Mouse (Mus musculus): ENCODE data around the gene Mettl3. TPM values are rescaled to one million over a fixed set of nuclear protein-coding genes. Genes with fewer than 3 reads are reported as not detected.
"Not testable (repeated sequence)": the region's sequence is repeated elsewhere in the genome, so short reads cannot be mapped to it uniquely, and the experiment has no call there.

The Mettl3 gene
- polyA plus RNA-seq, 1 experiment from 2014 or later: 27.9 TPM

DNA sequence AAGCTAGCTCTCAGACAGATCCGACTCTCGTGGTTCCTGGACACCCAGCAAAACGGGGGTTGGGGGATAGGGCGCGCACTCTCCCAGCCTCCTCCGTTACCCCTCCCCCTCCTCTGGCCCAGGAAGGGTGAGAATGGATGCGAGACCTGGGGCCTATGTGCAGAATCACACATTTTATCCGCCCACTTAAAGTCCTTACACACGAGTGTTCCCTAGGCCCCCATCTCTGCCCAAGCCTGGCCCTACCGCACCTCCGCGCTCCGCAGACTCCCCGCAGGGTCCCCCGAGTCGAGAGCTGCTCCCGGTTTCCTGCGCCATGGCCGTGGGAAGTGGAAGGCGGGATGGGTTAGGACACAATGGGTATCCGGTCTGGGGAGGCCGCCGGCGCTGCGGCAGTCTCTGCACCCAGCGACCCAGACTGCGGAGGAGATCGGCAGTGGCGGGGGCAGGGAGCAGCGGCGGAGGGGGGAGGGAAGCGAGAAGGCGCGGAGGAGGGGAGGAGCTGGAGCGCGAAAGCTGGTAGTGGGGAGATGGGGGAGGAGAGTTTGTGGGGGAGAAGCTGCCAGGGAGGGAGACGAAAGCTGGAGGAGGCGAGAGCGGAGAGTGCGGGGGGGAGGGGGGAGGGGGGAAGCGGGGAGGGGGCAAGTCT lies 11.0 kb upstream of the Mettl3 start:
- ATAC-seq (ENCODE audit: extremely low read depth, insufficient number of reproducible peaks, low FRiP score, low TSS enrichment): peak; percentile 62
- Histone ChIP-seq H3K36me3 (peaks cover 40% of the 10 kb centered on the region), H3K27ac (replicated peaks) (peak overlapping the region; percentile 87), H3K9ac (peak overlapping the region; percentile 97), H3K27me3 (replicated peaks) (no peaks in the 10 kb centered on the region), H3K4me3 (peak overlapping the region; percentile 88), H3K4me2 (peak overlapping the region; percentile 86), H3K9me3 (no peaks in the 10 kb centered on the region), H3K4me1 (peaks cover 39% of the 10 kb centered on the region)
- WGBS: under 1% methylated on average over 30 of the region's 41 CpGs

GRCm38 (mm10) chr14:52315283-52315780 lies 10.4 kb upstream of the Mettl3 start:
- 6% methylated on average over 17 of the region's 17 CpGs for WGBS
- peak overlapping the region; percentile 97 for H3K9ac ChIP-seq
- H3K36me3 ChIP-seq: peaks cover 46% of the 10 kb centered on the region
- H3K27ac ChIP-seq (replicated peaks): peak overlapping the region; percentile 87
- H3K27me3 ChIP-seq (replicated peaks): no peaks in the 10 kb centered on the region
- peaks cover 39% of the 10 kb centered on the region for H3K4me1 ChIP-seq
- ATAC-seq (ENCODE audit: extremely low read depth, insufficient number of reproducible peaks, low FRiP score, low TSS enrichment): no peak
- H3K9me3 ChIP-seq: no peaks in the 10 kb centered on the region
- peak overlapping the region; percentile 86 for H3K4me2 ChIP-seq
- H3K4me3 ChIP-seq: peak overlapping the region; percentile 88

GRCm38 (mm10) chr14:52314808-52315150 lies 9.9 kb upstream of the Mettl3 start:
- ATAC-seq (ENCODE audit: extremely low read depth, insufficient number of reproducible peaks, low FRiP score, low TSS enrichment): no peak
- WGBS: 41% methylated on average over 8 of the region's 8 CpGs
- Histone ChIP-seq H3K27ac (replicated peaks) (no peak overlapping the region), H3K9ac (peak overlapping the region; percentile 97), H3K4me2 (peak overlapping the region; percentile 86), H3K27me3 (replicated peaks) (no peaks in the 10 kb centered on the region), H3K4me1 (peaks cover 39% of the 10 kb centered on the region), H3K4me3 (peak overlapping the region; percentile 88), H3K9me3 (no peaks in the 10 kb centered on the region), H3K36me3 (peaks cover 51% of the 10 kb centered on the region)

DNA sequence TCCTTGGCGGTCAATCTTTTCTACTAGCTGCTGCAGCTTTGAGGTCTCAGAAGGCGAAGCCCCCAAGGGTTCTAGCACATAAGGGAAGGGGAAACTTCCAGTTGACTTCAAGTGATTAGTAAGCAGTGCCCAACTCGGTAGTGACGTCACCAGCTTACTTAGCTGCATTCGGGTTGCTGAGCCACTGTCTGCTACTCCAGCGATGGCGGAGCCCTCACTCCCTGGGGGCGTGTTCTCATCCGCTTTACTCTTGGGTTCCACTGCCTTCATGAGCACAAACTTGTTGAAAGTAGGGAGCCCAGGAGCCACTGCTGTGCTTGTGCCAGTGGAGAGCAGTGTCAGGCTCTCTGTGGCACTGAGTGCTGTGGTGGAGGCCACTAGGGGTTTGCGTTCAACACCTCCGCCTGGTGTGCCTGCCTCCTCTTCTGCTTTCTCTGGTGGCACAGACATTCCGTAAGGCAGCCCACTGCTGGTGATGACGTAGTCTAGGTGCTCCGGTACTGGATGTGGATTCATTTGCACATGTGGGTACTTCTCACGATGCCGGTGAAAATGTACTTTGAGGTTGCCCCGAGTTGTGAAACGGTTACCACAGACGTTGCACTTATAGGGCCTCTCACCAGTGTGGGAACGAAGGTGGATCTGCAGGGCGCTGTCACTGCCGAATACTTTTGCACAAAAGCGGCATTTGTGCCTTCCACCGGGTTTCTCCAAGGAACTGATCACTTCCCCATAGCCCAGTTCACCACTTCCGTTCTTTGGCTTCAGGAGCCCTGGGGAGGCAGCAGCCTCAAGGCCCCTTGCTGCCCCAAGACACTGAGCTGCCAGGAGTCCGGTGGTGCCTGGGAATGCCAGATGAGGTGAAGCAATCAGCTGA lies 9.2 kb upstream of the Mettl3 start:
- ATAC-seq (ENCODE audit: extremely low read depth, insufficient number of reproducible peaks, low FRiP score, low TSS enrichment): no peak
- 80% methylated on average over 26 of the region's 26 CpGs for WGBS
- Histone ChIP-seq H3K36me3 (peaks cover 57% of the 10 kb centered on the region), H3K9ac (no peak overlapping the region), H3K4me1 (peaks cover 39% of the 10 kb centered on the region), H3K4me2 (peak overlapping the region; percentile 86), H3K27ac (replicated peaks) (no peak overlapping the region), H3K4me3 (no peak overlapping the region), H3K9me3 (no peaks in the 10 kb centered on the region), H3K27me3 (replicated peaks) (no peaks in the 10 kb centered on the region)

GRCm38 (mm10) chr14:52310906-52311305 lies 6.0 kb upstream of the Mettl3 start:
- H3K27me3 ChIP-seq (replicated peaks): no peaks in the 10 kb centered on the region
- no peak for ATAC-seq (ENCODE audit: extremely low read depth, insufficient number of reproducible peaks, low FRiP score, low TSS enrichment)
- peaks cover 65% of the 10 kb centered on the region for H3K36me3 ChIP-seq
- peaks cover 31% of the 10 kb centered on the region for H3K4me1 ChIP-seq
- no peak overlapping the region for H3K27ac ChIP-seq (replicated peaks)
- 83% methylated on average over 2 of the region's 2 CpGs for WGBS
- H3K4me3 ChIP-seq: no peak overlapping the region
- H3K9me3 ChIP-seq: no peaks in the 10 kb centered on the region
- no peak overlapping the region for H3K9ac ChIP-seq
- H3K4me2 ChIP-seq: no peak overlapping the region

- WGBS: 83% methylated on average over 6 of the region's 6 CpGs
- Histone ChIP-seq H3K36me3 (peaks cover 65% of the 10 kb centered on the region), H3K4me1 (peaks cover 30% of the 10 kb centered on the region)
- not testable (repeated sequence) for H3K4me2 ChIP-seq; H3K27me3 ChIP-seq (replicated peaks); H3K9me3 ChIP-seq; H3K9ac ChIP-seq; ATAC-seq (ENCODE audit: extremely low read depth, insufficient number of reproducible peaks, low FRiP score, low TSS enrichment); H3K4me3 ChIP-seq; H3K27ac ChIP-seq (replicated peaks)
Measured at GRCm38 (mm10) chr14:52310343-52310742, 5.4 kb upstream of the Mettl3 start.

GRCm38 (mm10) chr14:52306100-52306499 lies 1.2 kb upstream of the Mettl3 start:
- H3K4me3 ChIP-seq: no peak overlapping the region
- H3K27ac ChIP-seq (replicated peaks): no peak overlapping the region
- no peaks in the 10 kb centered on the region for H3K9me3 ChIP-seq
- no peaks in the 10 kb centered on the region for H3K27me3 ChIP-seq (replicated peaks)
- H3K36me3 ChIP-seq: peaks cover 27% of the 10 kb centered on the region
- no peak overlapping the region for H3K4me2 ChIP-seq
- H3K9ac ChIP-seq: no peak overlapping the region
- H3K4me1 ChIP-seq: peaks cover 9% of the 10 kb centered on the region
- ATAC-seq (ENCODE audit: extremely low read depth, insufficient number of reproducible peaks, low FRiP score, low TSS enrichment): no peak
- 95% methylated on average over 2 of the region's 2 CpGs for WGBS

DNA sequence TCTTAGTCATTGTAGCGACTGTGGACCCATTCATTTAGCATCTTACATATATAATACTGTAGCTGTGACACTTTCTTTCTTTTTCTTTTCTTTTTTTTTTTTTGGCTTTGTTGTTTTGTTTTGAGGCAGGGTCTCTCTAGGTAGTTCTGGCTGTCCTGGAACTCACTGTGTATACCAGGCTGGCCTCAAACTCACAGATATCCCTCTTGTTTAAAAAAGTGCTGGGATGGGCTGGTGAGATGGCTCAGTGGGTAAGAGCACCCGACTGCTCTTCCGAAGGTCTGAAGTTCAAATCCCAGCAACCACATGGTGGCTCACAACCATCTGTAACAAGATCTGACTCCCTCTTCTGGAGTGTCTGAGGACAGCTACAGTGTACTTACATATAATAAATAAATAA lies 1.4 kb downstream of the Mettl3 start:
- not testable (repeated sequence) for H3K4me3 ChIP-seq; ATAC-seq (ENCODE audit: extremely low read depth, insufficient number of reproducible peaks, low FRiP score, low TSS enrichment)
- WGBS: 93% methylated on average over 3 of the region's 3 CpGs

DNA sequence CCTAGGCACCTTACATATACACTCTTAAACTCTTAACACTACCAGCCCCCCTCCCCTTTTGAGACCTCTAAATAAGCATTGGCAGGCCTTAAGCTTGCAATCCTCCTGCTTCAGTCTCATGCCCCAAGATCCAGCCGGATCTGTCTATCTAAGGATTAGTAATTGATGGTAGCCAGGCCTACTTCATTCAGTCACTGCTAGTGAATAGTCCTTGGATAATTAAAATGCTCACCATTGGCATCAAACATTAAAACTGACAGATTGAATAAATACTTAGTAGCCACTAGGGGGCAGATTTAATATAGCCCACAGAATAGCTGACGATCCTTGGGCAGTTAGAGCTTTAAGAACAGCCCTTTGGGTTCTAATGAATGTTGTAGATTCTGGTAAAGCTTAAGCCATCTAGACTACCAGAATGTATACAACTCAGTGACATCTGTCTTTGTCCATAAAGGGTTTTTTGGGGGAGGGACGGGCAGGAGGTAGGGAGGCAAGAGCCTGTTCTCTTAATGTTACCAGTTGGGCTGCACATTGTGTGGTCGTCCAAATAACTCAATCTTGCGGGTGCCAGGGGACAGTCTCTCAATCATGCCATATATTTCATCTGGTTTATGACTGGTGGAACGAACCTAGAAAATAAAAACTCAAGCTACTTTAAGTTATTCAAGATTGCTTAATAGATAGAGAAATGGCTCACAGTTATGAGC lies 9.2 kb downstream of the Mettl3 start:
- H3K27ac ChIP-seq (replicated peaks): no peak overlapping the region
- H3K4me3 ChIP-seq: no peak overlapping the region
- H3K9me3 ChIP-seq: no peaks in the 10 kb centered on the region
- H3K4me2 ChIP-seq: no peak overlapping the region
- H3K4me1 ChIP-seq: no peaks in the 10 kb centered on the region
- H3K27me3 ChIP-seq (replicated peaks): no peaks in the 10 kb centered on the region
- H3K9ac ChIP-seq: no peak overlapping the region
- 76% methylated on average over 6 of the region's 6 CpGs for WGBS
- H3K36me3 ChIP-seq: peaks cover 93% of the 10 kb centered on the region
- ATAC-seq (ENCODE audit: extremely low read depth, insufficient number of reproducible peaks, low FRiP score, low TSS enrichment): no peak

More for the DNA sequence above, 1.4 kb downstream of the Mettl3 start:
- not testable (repeated sequence) for H3K27me3 ChIP-seq (replicated peaks); H3K4me1 ChIP-seq; H3K9me3 ChIP-seq; H3K27ac ChIP-seq (replicated peaks); H3K9ac ChIP-seq
- peaks cover 20% of the 10 kb centered on the region for H3K36me3 ChIP-seq
- peak overlapping the region; percentile 69; the same call in 1 of the 2 replicates for H3K4me2 ChIP-seq

DNA sequence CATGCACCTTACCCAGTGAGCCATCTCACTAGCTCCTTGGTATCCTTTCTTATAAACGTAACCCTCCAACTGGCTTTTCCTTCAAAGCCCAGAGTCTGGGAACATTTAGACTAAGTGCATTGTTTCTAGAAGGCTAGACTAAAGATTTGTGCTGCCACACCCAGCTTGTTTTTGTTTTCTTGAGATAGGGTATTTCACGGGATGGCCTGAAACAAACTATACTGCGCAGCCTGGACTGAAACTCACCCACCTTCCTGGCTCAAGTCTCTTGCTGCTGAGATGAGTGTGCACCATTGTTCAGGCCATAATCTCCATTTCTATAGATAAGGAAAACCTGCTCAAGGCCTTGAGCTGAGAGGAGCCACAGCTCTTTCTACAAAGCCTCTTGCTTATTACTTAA lies 20.7 kb downstream of the Mettl3 start:
- no peak overlapping the region for H3K4me2 ChIP-seq
- 77% methylated on average over 3 of the region's 3 CpGs for WGBS
- no peak overlapping the region for H3K4me3 ChIP-seq
- no peak overlapping the region for H3K9ac ChIP-seq
- H3K27ac ChIP-seq (replicated peaks): no peak overlapping the region
- ATAC-seq (ENCODE audit: extremely low read depth, insufficient number of reproducible peaks, low FRiP score, low TSS enrichment): no peak
- H3K9me3 ChIP-seq: no peaks in the 10 kb centered on the region
- H3K27me3 ChIP-seq (replicated peaks): no peaks in the 10 kb centered on the region
- peaks cover 41% of the 10 kb centered on the region for H3K36me3 ChIP-seq
- H3K4me1 ChIP-seq: peaks cover 22% of the 10 kb centered on the region

DNA sequence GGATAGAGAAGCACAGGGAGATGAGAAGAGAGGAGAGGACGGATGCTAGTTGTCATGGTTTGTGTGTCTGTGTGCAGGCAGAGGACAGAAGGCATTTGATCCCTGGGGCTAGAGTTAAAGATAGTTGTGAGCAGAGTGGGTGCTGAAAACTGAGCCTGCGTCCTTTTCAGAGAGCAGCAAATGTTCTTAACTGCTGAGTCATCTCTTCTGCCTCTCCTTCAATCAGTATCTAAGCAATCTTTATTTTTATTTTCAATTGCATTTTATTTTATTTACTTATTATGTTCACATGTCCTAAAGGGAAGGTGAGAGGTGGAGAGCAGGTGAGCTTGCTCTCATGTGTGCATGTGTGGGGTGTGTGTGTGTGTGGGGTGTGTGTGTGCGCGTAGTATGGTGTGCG lies 21.3 kb downstream of the Mettl3 start:
- Histone ChIP-seq H3K9me3 (no peaks in the 10 kb centered on the region), H3K4me3 (no peak overlapping the region), H3K36me3 (peaks cover 36% of the 10 kb centered on the region), H3K27me3 (replicated peaks) (no peaks in the 10 kb centered on the region), H3K27ac (replicated peaks) (no peak overlapping the region), H3K4me2 (no peak overlapping the region), H3K9ac (no peak overlapping the region), H3K4me1 (peaks cover 22% of the 10 kb centered on the region)
- no peak for ATAC-seq (ENCODE audit: extremely low read depth, insufficient number of reproducible peaks, low FRiP score, low TSS enrichment)
- 91% methylated on average over 5 of the region's 5 CpGs for WGBS

Measured in heart, embryonic 13.5 days (tissue).